Mouse (Mus musculus) liver, embryonic 18 days (tissue): ENCODE data around the gene Gtf2h5. TPM values are rescaled to one million over a fixed set of nuclear protein-coding genes. Genes with fewer than 3 reads are reported as not detected.

Experiments
- polyA plus RNA-seq: library from polyadenylated mRNA; depleted of rRNA; stranded (reverse); fragments of >200 nt; gene quantifications from 2 replicates; pipeline ENCODE4 v1.2.3, GENCODE M21; 2012; rRNA removed

Gene Gtf2h5
- 22.3 and 22.9 TPM in 2 replicates for polyA plus RNA-seq

DNA sequence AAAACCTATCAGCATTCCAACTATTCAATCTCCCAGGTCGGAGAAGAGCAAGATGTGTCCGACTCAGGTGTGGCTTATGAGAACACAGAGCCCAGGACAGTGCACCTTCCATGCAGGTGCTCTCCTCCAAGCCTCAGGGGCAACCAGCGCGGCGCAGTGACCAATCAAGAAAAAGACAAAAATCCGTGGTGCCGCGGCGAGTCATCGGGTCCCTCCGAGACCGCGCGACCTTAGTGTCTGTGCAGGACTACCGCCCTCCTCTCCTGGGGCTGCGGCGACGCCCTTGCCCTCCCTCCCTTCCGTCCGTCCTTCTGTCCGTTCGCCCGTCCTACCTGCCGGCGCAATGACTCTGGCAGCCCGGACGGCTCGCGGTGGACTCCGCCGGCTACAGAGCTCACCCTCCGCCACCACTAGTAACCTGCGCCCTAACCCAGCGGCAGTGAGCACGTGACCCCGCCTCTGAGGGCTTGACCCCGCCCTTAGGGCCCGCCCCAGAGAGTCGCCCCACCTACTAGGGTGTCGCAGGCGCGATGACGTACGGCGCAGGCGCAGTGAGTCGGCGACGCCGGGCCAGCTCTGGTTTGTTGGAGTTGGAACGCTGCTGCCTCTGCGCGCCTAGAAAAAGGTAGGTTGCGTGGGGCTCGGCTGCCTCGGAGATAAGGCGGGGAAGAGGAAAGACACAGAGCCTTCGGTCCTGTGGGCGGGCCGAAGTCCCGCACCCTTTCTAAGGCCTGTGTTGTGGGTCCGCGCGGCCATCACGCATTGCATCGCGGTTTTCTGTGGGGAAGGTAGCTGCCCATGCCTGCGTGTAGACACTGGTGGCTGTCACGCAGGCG is at the start of gene Gtf2h5, which contains the start of gene Serac1:
Gene Gtf2h5, plus strand, starts transcription at position 500 of the 836 bp plus-strand sequence.
Gene Serac1, minus strand, starts transcription at position 455 of the 836 bp plus-strand sequence.

DNA sequence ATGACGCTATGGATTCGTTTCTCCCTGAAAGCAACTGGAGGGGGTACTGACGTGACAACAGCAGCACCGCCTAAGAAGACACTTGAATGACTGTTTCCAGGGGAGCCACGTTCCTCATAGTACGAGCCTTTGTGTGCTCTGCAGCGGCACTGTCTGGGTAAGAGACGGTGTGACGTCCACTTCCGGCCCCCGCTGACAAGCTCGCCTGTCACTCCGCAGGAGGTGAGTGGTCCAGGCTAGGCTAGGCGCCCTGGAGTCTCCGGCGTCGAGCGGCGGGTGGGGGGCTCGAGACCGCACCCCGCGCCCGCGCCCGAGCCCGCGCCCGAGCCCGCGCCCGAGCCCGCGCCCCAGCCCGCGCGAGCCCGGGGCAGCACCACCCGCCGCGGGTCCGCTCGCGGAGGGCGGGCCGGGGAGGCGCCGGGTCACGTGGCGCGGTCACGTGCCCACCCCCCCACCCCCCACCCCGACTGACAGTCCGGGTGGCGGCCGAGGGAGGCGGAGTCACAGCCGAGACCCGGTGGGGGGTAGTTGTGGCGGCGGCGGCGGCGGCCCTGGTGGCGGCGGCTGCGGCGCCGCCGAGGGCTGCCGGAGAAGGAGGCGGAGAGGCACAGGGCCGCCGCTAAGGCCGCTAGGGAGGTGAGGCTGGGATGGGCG is 26.9 kb downstream of the Gtf2h5 start, which contains the start of gene Tulp4:
Gene Tulp4, plus strand, starts transcription at position 77 of the 654 bp plus-strand sequence.

Other genes starting within 250 kb of the Gtf2h5 start
- gene Snx9, start 238.5 kb upstream of the Gtf2h5 start, polyA plus RNA-seq = 11.7 and 13.0 TPM in 2 replicates
- 2.0 and 2.1 TPM in 2 replicates for gene Synj2, start 138.5 kb upstream of the Gtf2h5 start, polyA plus RNA-seq
- 1.3 and 1.5 TPM in 2 replicates for gene Serac1, start within 50 bp of the Gtf2h5 start, polyA plus RNA-seq
- 4.4 and 5.4 TPM in 2 replicates for gene Tulp4, start 26.7 kb downstream of the Gtf2h5 start, polyA plus RNA-seq
- gene Tmem181a, start 177.1 kb downstream of the Gtf2h5 start, polyA plus RNA-seq = 2.3 and 2.4 TPM in 2 replicates
- gene Dynlt1a, start 237.7 kb downstream of the Gtf2h5 start, polyA plus RNA-seq = 5.6 and 5.7 TPM in 2 replicates